Mouse (Mus musculus) heart, postnatal 0 days (tissue): ENCODE results near the gene Dclre1b.

Source experiments
- CTCF ChIP-seq: IDR thresholded peaks from 2 replicates; pipeline ENCODE4 v1.5.1; 2016; ENCODE audit warnings: antibody characterized with exemption, control low read depth, low read depth
- EP300 ChIP-seq: IDR thresholded peaks from 2 replicates; pipeline ENCODE4 v1.6.1; 2016; ENCODE audit warnings: antibody characterized with exemption, low read depth

DNA sequence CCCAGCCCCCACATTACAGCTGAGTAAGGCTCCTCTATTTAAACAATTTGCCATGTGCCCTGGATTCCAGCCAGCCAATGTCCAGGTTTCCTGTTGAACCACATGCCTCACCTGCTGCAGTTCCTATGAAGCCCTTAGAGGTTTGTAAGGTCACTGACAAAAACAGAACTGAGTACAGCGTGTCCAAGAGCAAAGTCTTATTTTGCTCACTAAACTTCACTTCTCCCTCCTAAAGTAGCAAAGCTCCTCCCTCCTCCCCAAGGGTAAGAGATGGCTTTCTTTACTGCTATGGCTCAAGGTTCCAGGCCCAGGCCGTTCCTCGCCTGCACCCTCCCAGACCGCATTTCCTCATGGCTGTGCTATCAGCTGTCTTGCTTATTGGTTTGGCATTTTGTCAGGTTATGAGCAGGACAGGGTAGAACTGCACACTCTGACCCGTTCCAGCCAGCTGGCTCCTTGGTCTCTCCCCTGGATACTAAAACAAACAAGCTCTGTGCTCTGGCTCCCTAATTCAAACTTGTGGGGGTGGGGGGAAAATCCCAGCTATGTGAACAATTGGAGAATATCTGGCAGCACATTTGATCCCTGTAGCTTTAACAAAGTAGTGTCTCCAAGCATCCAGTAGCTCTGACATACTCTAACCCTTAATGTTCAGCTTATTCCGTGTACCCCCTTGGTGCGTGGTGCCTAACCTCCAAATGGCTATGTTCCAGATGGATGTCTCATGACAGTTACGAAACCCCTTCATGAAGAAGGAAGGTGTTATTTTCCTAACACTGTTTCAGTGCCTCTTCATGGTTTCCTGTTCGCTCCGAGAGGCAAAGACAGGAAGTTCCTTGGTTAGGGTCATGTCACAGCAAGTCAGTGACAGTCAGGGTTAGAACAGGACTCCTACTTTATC lies 7.4 kb downstream of the Dclre1b start:
- no peak; the same call in 1 of the 2 replicates for TF ChIP-seq CTCF
- TF ChIP-seq EP300 = peak; percentile 89
